Mouse (Mus musculus): Measurements from ENCODE around the gene Ankrd40. TPM values are rescaled to one million over a fixed set of nuclear protein-coding genes. Genes with fewer than 3 reads are reported as not detected.

Ankrd40 gene
- total RNA-seq, 4 experiments from 2014 or later: 116 to 122 (median 119) TPM

DNA sequence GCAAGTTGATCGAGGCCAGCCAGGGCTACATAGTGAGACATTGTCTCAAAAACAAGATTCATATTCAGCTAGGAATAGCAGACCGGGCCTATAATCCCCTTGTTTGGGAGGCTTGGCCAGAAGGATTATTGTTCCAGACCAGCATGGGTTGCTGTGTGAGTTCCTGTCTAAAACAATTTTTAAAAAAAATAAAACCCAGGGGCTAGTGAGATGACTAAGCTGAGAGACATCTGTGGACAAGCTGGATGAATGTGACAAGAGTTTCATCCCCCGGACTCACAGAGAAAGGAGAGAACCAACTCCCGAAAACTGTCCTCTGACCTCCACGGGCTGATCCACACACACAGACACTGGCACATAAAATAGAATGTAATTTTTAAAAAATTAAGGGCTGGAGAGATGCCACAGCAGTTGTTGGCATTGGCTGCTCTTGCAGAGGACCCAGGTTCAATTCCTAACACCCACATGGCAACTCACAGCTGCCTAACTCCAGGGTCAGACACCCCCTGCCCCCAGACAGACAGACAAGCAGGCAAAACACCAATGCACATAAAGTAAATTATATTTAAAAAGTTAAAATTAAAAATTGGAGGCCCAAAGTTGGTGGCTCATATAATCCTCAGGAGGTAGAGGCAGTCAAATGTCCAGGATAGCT lies 4.4 kb upstream of the Ankrd40 start:
- DNase-seq (ENCODE audit: low spot score in 2 of 2): no peak

DNA sequence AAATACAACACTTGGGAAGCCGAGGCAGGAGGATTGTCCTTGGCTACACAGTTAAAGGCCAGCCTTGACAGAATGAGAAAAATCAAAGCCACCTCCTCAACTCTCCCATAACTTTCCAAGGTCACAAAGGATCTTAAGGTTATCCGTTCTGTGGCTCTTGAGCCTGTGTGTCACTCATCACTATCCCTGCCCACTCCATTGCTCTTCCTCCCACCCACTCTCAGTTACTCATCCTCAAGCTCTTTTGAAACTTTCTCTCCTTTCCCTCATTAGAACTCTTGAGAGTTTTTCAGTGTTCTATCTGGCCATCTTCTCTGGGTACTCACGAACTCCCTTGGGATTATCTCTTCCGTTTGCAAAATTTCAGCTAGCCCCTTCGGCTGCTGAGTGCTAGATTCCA lies 3.2 kb upstream of the Ankrd40 start:
- no peak for DNase-seq (ENCODE audit: low spot score in 2 of 2)

DNA sequence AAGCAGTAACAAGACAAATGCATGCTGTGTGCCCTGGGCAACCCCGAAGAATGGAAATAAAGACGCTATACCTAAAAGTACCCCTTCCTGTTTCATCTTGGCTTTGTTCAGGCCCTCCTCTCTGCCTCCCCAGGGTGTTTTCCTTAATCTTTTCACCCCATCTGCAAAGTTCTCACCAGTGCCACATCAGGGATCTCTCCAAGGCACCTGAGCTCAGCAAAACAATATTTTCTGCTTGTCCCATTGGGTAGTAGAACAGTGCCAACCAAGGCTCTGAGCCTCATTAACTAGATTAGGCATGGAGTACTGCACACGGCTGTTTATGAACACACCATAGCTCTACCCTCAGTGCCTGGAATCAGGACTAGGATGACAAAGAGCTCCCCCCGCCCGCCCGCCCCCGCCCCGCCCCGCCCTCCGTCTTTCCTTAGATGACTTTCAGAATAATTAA lies 815 bp upstream of the Ankrd40 start:
- no peak for DNase-seq (ENCODE audit: low spot score in 2 of 2)

DNA sequence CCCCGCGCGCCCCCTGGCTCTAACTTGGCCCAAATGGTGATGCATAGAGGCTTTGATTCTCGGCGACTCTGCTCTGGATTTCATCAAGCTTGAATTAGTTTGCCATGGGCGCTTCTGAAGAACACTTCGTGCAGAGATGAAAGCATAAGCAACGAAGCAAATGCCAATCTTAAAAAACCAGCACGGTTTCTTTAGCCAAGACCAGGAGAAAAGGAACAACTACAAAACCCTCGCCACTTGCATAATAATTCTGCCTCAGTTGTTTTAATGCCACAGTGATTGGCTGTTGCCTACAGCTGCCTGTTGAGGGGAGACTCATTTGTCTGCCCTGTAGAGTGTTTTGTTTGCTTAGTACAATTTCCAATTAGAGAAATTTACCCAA lies 834 bp downstream of the Ankrd40 start:
- DNase-seq (ENCODE audit: low spot score in 2 of 2): peak; percentile 30 to 58

DNA sequence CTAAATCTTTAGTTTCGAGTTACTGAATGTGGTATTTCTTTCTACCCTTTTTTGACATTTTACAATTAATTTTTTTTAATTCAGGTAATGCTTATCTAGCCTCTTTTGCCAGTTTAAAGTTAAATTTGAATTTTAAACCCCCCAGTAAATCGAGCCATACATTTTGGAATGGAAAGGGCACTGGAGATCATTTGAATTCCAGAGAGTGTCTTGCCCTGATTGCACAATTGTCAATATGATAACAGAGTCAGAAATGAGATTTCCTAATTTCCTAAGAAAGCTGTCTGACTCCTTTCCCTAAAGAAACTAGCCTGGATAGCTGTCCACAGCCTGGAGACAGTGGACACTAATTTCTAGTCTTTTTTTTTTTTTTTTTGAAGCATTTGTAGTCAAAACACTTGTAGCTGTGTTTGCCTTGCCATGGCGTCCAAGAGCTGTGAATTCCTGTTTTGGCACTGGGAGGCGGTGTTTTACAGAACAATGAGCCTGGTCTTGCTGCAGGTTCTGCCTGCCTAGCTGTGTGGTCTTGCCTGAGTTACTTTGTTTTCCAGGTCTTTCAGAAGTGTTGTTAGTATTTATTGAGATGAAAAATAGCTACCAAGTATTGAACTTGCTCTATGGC lies 1.6 kb downstream of the Ankrd40 start:
- peak; percentile 67 to 69 for DNase-seq (ENCODE audit: low spot score in 2 of 2)

DNA sequence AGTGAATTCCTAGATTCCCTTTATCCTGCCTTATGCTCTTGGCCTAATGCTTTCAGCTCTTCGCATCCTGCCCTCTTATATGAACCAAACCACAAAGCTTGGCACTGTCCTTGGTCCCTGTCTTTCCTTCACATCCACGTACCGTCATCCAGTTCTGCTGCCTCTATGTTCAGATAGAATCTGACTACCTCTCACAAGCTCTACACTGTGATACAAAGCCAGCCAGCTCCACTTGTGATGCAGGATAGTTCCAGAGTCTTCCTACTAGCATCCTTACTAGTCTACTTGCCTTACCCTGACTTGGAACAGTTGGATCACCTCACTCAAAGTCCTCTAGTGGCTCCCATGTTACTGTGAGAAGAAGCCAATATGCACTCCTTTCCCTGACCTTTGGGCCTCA lies 2.4 kb downstream of the Ankrd40 start:
- no peak for DNase-seq (ENCODE audit: low spot score in 2 of 2)

DNA sequence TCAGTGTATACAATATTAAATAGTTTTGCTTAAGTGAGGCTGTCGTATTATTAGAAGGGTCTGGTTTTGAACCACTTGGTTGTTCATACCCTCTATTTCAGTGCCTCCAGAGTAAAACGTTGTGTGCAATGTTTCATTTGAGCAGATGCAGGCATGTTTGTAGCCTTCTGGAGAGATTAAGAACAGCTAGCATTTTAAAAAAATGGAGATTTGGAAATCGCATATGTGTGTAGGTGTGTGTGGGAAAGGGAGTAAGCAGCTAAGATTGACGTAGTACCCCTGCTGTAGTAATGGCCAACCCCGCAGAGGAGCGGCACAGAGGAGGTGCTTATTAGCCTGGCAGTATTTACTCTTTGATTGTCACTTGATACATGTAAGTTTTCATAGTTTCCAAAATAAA lies 4.9 kb downstream of the Ankrd40 start:
- DNase-seq (ENCODE audit: low spot score in 2 of 2): peak in 1 of 2 experiments; percentile 34

DNA sequence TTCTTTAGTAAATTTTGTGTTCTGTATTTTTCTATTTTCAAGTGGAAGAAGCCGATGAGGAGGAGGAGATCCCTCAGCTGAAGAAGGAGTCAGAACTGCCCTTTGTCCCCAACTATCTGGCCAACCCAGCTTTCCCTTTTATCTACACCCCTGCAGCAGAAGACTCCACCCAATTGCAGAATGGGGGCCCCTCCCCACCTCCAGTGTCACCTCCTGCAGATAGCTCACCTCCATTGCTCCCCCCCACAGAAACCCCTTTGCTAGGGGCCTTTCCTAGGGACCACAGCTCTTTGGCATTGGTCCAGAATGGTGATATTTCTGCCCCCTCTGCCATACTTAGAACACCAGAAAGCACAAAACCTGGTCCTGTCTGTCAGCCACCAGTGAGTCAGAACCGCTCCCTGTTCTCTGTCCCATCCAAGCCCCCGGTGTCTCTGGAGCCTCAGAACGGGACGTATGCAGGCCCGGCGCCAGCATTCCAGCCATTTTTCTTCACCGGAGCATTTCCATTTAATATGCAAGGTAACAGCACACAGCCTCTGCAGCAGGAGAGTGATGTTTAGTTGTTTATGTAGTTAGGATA lies 6.7 kb downstream of the Ankrd40 start:
- no peak for DNase-seq (ENCODE audit: low spot score in 2 of 2)

DNA sequence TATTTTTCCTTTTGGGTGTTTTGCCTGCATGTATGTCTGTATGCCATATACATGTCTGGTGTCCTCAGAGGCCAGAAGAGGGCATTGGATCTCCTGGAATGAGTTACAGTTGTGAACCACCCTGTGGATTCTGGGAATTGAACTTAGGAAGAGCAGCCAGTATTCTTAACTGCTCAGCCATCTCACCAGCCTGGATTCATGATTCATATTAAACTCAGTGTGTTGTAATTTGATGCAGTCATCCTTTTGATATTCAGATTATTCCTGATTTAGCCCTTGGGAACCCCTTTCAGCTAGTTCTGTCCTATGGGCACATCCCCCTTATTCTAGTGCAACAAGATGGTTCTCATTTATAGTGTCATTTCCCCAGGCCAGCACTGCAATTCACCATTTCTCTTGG lies 8.8 kb downstream of the Ankrd40 start:
- DNase-seq (ENCODE audit: low spot score in 2 of 2): no peak

DNA sequence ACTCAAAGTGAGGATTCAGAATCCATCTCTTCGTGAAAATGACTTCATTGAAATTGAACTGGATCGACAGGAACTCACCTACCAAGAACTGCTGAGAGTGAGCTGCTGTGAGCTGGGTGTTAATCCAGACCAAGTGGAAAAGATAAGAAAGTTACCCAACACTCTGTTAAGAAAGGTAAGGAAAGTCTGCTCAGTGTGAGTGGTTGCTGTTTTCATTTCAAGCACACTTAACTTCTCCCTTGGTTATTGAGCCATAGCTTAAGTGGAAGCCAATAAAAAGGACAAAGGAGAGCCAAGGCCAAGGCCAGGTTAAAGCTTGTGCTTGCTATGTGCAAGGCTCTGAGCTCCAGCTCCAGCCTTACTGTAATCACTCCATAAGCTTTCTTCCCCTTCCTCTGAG lies 10.5 kb downstream of the Ankrd40 start:
- DNase-seq (ENCODE audit: low spot score in 2 of 2): no peak

DNA sequence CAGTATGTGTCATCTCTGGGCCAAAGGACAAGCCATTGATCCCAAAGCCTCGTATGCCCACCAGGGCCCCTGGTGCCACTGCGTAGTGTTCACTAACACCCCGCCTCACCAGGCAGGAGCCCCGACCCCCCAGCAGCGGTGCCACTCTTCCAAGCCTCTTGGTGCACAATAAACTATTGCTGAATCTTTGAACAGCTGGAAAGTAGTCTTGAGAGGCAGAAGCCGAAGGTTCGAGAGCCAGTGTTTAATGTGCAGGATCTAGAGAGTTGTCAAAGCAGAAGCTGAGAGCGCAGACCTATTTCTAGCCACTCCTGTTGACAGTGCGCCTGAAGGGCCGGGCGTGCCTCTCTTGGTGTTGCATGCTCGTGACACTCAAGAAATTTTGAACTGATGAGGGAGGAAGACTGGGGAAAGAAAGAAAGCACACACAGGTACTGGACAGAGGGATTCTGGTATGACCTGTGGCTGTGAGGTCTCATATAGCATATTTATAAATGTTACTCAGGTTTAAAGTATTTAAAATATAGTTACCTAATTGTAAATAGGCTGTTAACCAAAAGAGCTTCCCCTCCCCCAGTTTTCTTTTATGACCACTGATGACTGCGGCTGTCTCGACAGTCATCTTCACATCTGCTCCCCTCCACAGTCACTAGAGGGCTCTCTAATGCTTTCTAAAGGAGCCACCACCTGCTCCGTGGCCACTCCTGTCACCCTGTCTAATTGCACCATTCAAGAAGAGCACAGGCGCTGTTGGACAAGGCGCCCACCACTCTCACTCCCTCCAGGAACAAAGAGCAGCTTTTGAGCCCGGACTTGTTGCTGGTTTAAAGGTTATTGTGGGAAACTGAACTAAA lies 12.2 kb downstream of the Ankrd40 start:
- peak in 1 of 2 experiments; percentile 42 for DNase-seq (ENCODE audit: low spot score in 2 of 2)

DNA sequence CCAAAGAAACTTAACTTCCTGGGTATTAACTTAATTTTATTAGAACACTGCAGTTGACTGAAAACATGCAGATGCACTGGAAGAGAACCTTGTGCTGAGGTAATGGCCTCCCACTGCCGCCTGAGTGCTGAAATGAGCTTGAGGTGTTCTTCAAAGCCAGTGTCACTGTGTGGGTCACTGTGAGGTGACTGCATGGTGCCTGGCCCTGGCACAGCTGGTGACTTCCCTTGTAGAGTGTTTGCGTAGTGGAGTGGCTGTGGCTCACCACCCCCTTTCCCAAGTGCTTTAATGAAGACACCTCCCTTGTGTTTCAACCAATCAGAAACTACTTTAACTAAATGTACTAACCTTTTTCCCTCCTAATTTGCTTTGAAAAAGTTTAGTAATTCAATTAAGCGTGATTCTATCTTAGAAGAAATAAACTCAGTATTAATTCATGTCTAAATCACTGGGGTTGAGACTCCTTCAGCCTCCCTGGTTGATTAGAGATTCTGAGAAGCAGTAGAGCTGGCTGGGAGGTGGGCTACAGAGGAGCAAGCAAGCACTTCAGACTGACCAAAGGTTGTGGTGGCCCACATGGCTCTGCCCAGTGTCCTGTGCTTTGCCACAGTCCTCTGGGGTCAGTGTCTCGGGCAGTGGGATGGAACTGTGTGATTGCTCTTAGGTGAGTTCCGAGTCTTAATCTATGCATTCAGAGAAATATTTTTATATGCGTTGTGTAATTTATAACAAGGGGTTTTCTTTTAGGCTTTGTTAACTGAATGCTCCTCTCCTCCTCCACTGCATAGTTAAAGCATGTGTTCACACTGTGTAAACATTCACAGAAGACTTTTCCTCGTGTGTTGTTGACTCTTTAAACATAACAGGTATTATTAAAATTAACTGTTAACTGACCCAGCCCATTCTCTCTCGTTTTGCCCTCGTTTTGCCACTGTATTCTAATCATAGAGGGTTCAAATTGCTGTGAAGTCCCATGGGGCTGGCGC lies 13.4 kb downstream of the Ankrd40 start:
- no peak for DNase-seq (ENCODE audit: low spot score in 2 of 2)

DNA sequence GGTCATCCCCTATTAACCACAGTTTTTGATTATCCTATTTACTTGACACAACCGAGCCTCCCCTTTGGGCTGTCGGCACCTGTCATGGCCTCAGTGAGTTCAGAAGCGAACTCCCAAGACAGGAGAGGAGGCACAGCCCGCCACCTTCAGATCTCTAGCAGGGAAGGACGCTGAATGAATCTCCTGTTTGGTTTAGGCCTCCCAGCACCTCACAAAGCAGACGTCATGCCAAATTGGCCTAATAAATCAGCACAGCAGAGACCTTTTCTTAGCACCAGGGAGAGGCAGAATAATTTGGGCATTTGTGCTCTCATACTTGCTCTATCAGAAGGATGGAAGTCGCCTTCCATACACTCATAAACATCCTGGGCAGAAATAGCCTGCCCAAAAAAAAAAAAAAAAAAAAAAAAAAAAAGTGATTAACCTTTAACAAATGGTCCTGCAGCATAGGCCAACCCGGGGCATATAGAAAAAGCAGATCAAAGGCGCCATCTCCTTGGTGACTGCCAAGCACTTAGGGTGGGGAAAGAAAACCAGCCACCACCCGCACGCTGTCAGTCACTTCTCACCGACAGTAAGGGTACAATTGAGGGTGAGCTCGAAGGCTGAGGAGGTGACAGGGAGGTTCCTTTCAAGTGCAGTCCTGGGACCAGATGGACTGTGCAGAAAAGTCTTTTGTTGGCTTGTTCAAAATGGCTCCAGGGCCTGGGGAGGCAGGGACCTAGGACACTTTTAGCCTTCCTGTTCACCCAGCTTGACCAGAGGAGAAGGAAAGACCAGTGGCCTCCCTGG lies 14.5 kb downstream of the Ankrd40 start:
- DNase-seq (ENCODE audit: low spot score in 2 of 2): no peak

DNA sequence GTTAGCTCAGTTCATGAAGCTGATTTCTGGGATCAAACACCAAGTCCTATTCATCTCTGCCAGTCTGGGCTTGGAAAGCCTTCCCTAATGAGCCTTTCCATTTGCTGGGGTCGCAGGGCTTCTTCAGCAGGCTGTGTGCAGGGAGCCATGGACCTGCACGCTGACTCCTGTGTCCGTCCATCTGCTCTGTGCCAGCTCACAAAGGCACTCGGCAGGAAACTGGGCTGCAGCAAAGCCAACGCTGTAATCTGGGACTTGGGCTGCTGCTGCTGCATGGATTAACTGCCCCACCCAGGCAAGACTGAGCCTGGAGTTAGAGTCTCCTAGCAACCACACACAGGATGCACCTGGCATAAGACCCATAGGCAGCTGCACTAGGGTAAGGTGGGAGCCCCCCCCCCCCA lies 16.2 kb downstream of the Ankrd40 start:
- DNase-seq (ENCODE audit: low spot score in 2 of 2): no peak

DNA sequence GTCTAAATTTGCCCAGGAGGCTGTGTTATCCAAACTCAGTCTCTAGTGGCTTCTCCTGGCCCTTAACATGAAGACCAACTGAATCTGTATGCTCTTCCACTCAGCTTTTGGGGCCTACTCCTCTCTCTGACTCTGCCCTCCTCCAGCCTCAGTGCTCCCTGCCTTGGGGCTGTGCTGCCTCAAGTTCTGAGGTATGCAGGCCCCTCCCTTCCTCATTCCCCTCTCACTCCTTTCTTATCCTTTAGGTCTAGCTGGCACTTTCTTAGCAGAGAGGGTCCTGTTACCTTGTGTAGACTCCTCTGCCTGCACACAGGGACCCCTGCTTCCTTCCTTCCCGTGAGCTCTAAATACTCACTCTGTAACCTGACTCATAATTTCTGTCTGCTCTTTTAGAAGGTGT lies 16.7 kb downstream of the Ankrd40 start:
- no peak for DNase-seq (ENCODE audit: low spot score in 2 of 2)

DNA sequence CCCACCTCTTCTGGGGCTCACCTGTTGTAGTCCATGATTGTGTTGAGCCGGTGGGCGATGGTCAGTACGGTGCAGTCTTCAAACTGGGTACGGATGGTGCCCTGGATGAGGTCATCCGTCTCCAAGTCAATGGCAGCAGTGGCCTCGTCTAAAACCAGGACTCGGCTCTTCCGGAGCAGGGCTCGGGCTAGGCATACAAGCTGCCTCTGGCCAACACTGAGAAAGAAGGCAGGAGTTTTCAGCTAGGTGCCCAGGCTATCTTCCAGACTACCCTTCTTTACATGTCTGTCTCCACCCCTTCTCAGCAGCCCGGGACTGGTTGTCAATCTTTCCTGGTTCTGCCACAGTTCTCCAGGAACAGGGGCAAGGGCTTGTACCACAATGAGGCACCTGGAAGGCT lies 18.1 kb downstream of the Ankrd40 start:
- DNase-seq (ENCODE audit: low spot score in 2 of 2): no peak

DNA sequence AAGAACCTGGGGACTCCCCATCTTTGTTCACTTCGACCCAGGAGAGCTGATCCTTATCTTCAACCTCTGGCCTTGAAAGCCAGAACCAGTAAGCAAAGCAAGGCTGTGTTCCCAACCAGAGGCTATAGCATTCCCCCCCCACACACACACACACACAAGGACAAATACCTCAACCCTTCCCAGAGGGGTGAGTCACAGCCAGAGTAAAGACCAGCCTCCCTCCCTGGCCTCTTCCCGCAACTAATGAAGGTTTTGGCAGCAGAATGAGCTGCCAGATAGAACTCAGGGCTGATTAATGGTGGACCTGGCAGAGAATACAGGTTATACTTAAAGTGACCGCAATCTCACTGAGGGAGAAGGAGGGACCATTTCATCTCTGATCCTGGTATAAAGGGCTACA lies 18.8 kb downstream of the Ankrd40 start:
- DNase-seq (ENCODE audit: low spot score in 2 of 2): no peak

DNA sequence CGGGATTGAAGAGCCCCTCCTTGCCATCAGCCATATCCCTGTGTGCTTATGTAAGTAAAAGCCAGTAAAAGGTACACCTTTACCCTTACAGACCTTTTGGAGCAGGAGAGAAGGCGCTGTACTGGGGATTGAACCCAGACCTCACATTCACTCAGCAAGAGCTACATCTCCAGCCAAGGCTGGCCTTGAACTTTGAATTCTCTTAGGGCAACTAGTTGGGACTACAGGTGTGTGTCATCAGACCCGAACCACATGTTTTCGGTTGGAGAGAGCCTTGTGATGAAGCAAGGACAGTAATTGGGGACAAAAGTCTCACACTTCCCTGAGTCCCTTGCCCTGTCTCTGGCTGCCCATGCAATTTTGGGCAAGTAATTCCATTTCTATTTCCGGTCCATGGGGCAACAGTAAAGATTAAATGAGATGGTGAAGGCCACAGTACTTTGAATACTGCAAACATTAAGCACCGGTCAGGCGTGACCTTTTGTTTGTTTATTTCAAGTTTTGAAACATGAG lies 19.3 kb downstream of the Ankrd40 start:
- no peak for DNase-seq (ENCODE audit: low spot score in 2 of 2)

DNA sequence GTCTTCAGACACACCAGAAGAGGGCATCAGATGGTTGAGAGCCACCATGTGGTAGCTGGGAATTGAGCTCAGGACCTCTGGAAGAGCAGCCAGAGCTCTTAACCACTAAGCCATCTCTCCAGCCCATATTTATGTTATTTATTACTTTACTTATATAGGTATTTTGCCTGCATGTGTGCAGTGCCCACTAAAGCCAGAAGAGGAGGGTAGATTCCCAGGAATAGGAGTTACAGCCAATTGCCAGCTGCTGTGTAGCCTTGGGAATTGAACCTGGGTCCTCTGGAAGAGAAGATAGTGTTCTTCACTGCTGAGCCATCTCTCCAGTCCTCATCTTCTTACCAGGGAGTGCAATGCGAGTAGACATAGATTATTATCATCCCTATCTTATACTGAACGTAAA lies 22.0 kb downstream of the Ankrd40 start:
- no peak for DNase-seq (ENCODE audit: low spot score in 2 of 2)

DNA sequence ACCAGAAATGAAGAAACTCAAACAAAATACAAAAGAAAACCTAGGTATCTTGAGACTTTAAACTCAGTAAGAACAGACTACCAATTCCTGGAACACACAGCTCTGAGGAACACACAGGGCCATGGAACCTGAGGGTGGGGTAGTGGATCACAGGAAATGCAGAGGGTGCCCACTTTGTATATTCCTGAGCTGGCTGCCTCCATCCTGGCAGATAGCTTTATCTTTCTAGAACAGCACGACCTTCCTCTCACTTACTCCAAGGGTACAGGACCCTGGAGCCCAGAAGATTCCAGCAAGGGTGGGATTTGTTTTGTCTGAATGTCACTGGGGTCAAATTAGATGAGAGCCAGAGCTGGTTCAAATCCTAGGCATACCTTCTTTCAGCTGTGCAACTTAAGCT lies 22.5 kb downstream of the Ankrd40 start:
- no peak for DNase-seq (ENCODE audit: low spot score in 2 of 2)
